Mouse (Mus musculus) forebrain, embryonic 13.5 days (tissue): Measurements from ENCODE around the gene Lnx1. TPM values are rescaled to one million over a fixed set of nuclear protein-coding genes. Genes with fewer than 3 reads are reported as not detected.

Experiments used
- ATAC-seq: fragments of 200-750 bp; cut with Nextera tagmentation; 2 replicates; pipeline ENCODE4 v1.8.0; 2017
- H3K27ac ChIP-seq: fragments of 300-500 bp; sonication (generic); 2 replicates; pipeline ENCODE4 v1.5.1; 2015; ENCODE audit warnings: inconsistent platforms, mild to moderate bottlenecking, moderate library complexity
- H3K27me3 ChIP-seq: fragments of 300-500 bp; sonication (generic); 2 replicates; pipeline ENCODE4 v1.6.1; 2015; ENCODE audit warnings: mild to moderate bottlenecking, inconsistent platforms
- H3K36me3 ChIP-seq: fragments of 300-500 bp; sonication (generic); 2 replicates; pipeline ENCODE4 v1.6.1; 2015; ENCODE audit warnings: mild to moderate bottlenecking, inconsistent platforms; ENCODE audit not compliant: poor library complexity, severe bottlenecking
- H3K4me1 ChIP-seq: fragments of 300-500 bp; sonication (generic); 2 replicates; pipeline ENCODE4 v1.6.1; 2015; ENCODE audit warnings: inconsistent platforms
- H3K4me2 ChIP-seq: fragments of 300-500 bp; sonication (generic); 2 replicates; pipeline ENCODE4 v1.6.1; 2015; ENCODE audit warnings: inconsistent platforms, mild to moderate bottlenecking, moderate library complexity
- H3K4me3 ChIP-seq: fragments of 300-500 bp; sonication (generic); 2 replicates; pipeline ENCODE4 v1.5.1; 2015; ENCODE audit warnings: mild to moderate bottlenecking, inconsistent platforms
- H3K9ac ChIP-seq: fragments of 300-500 bp; sonication (generic); 2 replicates; pipeline ENCODE4 v1.6.1; 2015; ENCODE audit warnings: mild to moderate bottlenecking, inconsistent platforms
- H3K9me3 ChIP-seq: fragments of 300-500 bp; sonication (generic); replicated peaks from 2 replicates; pipeline ENCODE4 v1.6.1; 2016; ENCODE audit warnings: inconsistent platforms
- WGBS: fragments of 180-500 bp; shearing (Covaris S2); methylation state at CpG from one replicate; pipeline ENCODE4 v1.1.7; 2015; 5-methylcytosine and 5-hydroxymethylcytosine counted together
- polyA plus RNA-seq: library from polyadenylated mRNA; unstranded; fragments of >200 nt; fragmentation: Nextera tagmentation; extraction: Ambion mirVana; gene quantifications from 2 replicates; pipeline ENCODE4 v1.2.1, GENCODE M21; 2015

Gene Lnx1
- polyA plus RNA-seq, 1 experiment from 2014 or later, result 0.97 TPM

DNA sequence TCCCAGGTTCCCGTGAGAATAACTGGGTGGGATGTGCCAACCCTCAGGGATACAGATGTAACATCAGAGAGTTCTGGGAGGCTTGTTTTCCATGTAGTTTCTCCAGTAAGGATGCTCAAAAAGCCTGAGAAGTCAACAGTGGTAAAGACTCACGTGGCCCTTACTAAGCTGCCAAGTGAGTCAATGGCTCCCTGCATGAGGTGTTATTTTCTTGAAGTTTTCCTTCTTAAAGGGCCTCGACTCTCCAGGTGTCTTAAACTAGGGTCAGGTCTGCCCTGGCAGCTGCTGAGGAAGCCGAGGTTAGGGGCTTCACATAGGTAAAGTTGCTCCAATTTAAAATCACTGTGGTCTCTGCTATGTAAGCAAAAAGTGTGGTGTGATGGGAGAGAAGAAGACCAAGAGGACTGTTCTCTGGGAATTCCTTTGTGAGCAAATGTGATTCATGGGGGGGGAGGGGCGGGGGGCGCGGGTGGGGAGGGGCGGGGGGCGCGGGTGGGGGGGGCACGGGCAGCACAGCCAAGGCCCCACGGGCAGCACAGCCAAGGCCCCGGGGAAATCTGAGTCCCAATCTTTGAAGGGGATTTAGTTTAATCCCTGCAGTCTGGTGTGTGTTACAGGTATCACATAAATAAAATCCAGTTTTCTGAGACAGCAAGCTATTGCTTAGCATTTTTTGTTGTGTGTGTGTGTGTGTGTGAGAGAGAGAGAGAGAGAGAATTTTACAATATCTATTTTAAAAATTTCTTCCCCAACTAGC is 84.7 kb downstream of the Lnx1 start:
- no peak overlapping the region for H3K9ac ChIP-seq
- no peaks in the 10 kb centered on the region for H3K27me3 ChIP-seq
- H3K36me3 ChIP-seq, result no peaks in the 10 kb centered on the region
- H3K4me3 ChIP-seq, result no peak overlapping the region
- H3K4me1 ChIP-seq, result 0 out of 2 replicates have a peak, but pooled peaks cover 9% of the 10 kb centered on the region
- no peaks in the 10 kb centered on the region for H3K9me3 ChIP-seq
- H3K4me2 ChIP-seq, result no peak overlapping the region
- ATAC-seq, result no peak
- no peak overlapping the region for H3K27ac ChIP-seq
- 76% methylated on average over 13 of the region's 13 CpGs for WGBS

GRCm38 (mm10) chr5:74613491-74614151 is 89.1 kb downstream of the Lnx1 start:
- no peak overlapping the region for H3K27ac ChIP-seq
- H3K27me3 ChIP-seq, result no peaks in the 10 kb centered on the region
- no peaks in the 10 kb centered on the region for H3K36me3 ChIP-seq
- H3K9ac ChIP-seq, result no peak overlapping the region
- H3K9me3 ChIP-seq, result no peaks in the 10 kb centered on the region
- H3K4me1 ChIP-seq, result 0 out of 2 replicates have a peak, but pooled peaks cover 9% of the 10 kb centered on the region
- H3K4me2 ChIP-seq, result no peak overlapping the region
- peak; percentile 70; the same call in 1 of the 2 replicates for ATAC-seq
- WGBS, result 70% methylated on average over 18 of the region's 18 CpGs
- H3K4me3 ChIP-seq, result no peak overlapping the region

DNA sequence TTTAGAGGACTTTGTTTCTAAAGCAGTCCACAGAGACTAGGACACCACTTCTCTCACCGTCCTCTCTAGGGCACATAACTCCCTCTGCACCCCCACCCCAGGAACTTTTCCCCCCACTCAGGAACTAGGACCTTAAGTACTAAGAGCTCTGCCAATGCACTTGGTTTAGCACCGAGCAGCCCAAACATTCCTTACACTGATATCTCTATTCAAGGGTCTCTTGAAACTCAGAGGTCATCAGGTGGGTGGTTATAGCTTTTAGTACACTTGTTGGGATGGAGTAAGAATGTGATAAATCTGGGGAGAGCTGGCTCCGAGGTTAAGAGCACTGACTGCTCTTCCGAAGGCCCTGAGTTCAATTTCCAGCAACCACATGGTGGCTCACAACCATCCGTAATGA is 90.0 kb downstream of the Lnx1 start:
- H3K4me1 ChIP-seq, result 0 out of 2 replicates have a peak, but pooled peaks cover 9% of the 10 kb centered on the region
- no peaks in the 10 kb centered on the region for H3K9me3 ChIP-seq
- H3K27me3 ChIP-seq, result no peaks in the 10 kb centered on the region
- H3K4me3 ChIP-seq, result no peak overlapping the region
- WGBS, result 94% methylated on average over 5 of the region's 5 CpGs
- no peak overlapping the region for H3K27ac ChIP-seq
- H3K4me2 ChIP-seq, result no peak overlapping the region
- no peak for ATAC-seq
- H3K36me3 ChIP-seq, result no peaks in the 10 kb centered on the region
- H3K9ac ChIP-seq, result no peak overlapping the region

DNA sequence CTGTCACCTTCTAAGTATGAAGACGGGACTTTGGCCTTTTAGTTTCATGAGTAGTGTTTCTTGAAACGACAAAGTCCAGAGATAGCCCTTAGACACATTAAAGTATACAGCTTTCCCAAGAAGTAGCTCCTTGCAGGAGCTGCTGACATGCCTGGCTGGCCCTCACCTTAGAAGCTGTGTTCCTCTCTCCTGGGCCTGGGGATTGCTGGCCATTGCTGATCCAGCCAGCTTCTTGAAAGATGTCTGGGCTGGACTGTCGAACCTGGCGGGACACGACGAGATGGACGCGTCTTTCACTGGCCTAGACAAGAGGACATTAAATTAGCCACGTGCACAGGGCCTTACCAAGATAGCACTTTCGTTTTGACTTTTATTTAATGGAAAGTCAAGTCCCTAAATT is 92.2 kb downstream of the Lnx1 start:
- H3K9ac ChIP-seq, result no peak overlapping the region
- no peaks in the 10 kb centered on the region for H3K36me3 ChIP-seq
- H3K4me1 ChIP-seq, result 0 out of 2 replicates have a peak, but pooled peaks cover 9% of the 10 kb centered on the region
- WGBS, result 91% methylated on average over 10 of the region's 10 CpGs
- no peak overlapping the region for H3K4me2 ChIP-seq
- H3K9me3 ChIP-seq, result no peaks in the 10 kb centered on the region
- H3K27ac ChIP-seq, result no peak overlapping the region
- no peaks in the 10 kb centered on the region for H3K27me3 ChIP-seq
- ATAC-seq, result no peak
- no peak overlapping the region for H3K4me3 ChIP-seq

DNA sequence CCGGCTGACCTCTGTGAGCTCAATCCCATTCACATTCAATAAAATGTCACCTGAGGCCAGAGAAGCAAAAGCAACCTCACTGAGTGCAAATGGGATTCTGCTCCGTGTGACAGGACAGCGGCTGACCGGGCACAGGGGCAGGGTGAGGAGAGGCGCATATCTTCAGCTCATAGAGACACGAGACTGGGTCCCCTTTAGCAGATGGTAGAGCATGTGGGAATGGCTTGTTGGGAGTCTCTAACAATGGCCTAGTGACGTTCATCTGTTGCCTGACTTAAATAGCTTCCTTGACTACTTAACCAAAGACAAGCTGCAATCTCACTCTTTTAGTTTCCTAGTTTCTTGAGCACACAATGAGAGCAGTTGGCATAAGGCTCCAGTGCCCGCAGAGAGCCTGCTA is 96.5 kb downstream of the Lnx1 start:
- H3K4me1 ChIP-seq, result no peaks in the 10 kb centered on the region
- ATAC-seq, result no peak
- H3K36me3 ChIP-seq, result no peaks in the 10 kb centered on the region
- WGBS, result 86% methylated on average over 8 of the region's 8 CpGs
- H3K4me2 ChIP-seq, result no peak overlapping the region
- no peaks in the 10 kb centered on the region for H3K27me3 ChIP-seq
- no peak overlapping the region for H3K27ac ChIP-seq
- no peak overlapping the region for H3K9ac ChIP-seq
- H3K9me3 ChIP-seq, result no peaks in the 10 kb centered on the region
- H3K4me3 ChIP-seq, result no peak overlapping the region

- Histone ChIP-seq H3K9me3 (no peaks in the 10 kb centered on the region), H3K9ac (no peak overlapping the region), H3K4me3 (no peak overlapping the region), H3K4me1 (no peaks in the 10 kb centered on the region), H3K4me2 (no peak overlapping the region), H3K36me3 (peaks cover 12% of the 10 kb centered on the region), H3K27me3 (no peaks in the 10 kb centered on the region), H3K27ac (no peak overlapping the region)
- 85% methylated on average over 4 of the region's 4 CpGs for WGBS
- ATAC-seq, result no peak
These were observed 99.4 kb downstream of the Lnx1 start for GRCm38 (mm10) chr5:74603306-74603705.

DNA sequence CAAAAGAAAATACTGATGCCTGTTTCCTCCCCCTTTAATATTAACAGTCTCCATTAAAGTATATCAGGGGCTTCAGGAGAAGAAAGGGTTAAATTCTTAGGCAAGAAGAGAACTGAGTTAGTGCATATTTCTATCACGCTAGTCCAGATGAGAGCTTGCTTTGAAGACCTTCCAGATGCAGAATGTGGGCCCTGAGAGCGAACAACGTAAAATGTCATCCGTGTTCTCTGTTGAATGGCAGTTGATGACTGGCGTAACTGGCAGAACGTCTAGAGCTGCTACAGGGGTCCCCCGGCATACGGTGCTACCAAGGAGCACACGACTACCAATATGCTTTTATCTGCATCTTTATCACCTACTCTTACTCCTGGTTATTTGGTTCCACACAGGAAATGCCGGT is 100.3 kb downstream of the Lnx1 start:
- Histone ChIP-seq H3K27ac (no peak overlapping the region), H3K4me3 (no peak overlapping the region), H3K27me3 (no peaks in the 10 kb centered on the region), H3K36me3 (peaks cover 18% of the 10 kb centered on the region), H3K9ac (no peak overlapping the region), H3K4me2 (no peak overlapping the region), H3K4me1 (no peaks in the 10 kb centered on the region), H3K9me3 (no peaks in the 10 kb centered on the region)
- 86% methylated on average over 10 of the region's 10 CpGs for WGBS
- no peak for ATAC-seq

- WGBS, result 88% methylated on average over 6 of the region's 6 CpGs
- Histone ChIP-seq H3K4me2 (no peak overlapping the region), H3K36me3 (peaks cover 21% of the 10 kb centered on the region), H3K4me1 (no peaks in the 10 kb centered on the region), H3K27me3 (no peaks in the 10 kb centered on the region), H3K4me3 (no peak overlapping the region), H3K9me3 (no peaks in the 10 kb centered on the region), H3K27ac (no peak overlapping the region), H3K9ac (no peak overlapping the region)
- no peak for ATAC-seq
These were observed 100.7 kb downstream of the Lnx1 start for GRCm38 (mm10) chr5:74601965-74602364.

DNA sequence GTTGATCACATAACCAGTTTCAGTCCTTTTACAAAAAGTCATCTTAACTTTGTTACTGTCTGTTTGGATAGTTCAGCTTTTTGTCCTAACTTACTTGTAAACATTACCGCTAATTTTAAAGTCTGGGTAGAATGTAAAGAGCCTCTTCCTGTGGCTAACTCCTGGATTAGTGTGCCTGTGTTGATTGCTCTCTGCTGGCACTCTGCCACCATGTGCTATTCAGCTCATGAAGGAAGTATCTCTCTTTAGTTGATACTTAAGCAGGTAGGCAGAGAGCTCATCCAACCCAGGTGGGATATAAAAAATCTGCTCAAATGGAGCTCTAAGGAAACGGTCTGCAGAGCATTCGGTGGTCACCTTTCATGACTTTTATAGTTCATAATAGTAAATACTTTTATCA is 101.5 kb downstream of the Lnx1 start:
- Histone ChIP-seq H3K9ac (no peak overlapping the region), H3K9me3 (no peaks in the 10 kb centered on the region), H3K4me2 (no peak overlapping the region), H3K4me1 (no peaks in the 10 kb centered on the region), H3K4me3 (no peak overlapping the region), H3K36me3 (peaks cover 28% of the 10 kb centered on the region), H3K27me3 (no peaks in the 10 kb centered on the region), H3K27ac (no peak overlapping the region)
- WGBS, result 90% methylated on average over 3 of the region's 3 CpGs
- no peak for ATAC-seq

DNA sequence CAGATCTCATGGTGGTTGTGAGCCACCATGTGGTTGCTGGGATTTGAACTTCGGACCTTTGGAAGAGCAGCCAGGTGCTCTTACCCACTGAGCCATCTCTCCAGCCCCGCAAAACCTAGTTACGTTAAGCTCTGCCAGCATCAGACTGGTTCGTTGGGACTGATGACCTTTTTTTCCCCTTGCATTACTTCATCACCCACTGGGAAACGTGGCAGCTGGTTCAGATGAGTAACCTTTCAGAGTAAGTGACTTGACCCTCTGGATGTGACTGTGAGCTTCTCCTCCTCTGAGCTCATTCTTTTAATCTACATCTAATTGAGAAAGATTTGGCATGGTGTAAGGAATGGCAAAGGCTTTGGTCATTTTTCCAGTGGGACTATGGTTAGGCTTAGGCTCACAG is 102.7 kb downstream of the Lnx1 start:
- WGBS, result 83% methylated on average over 5 of the region's 5 CpGs

GRCm38 (mm10) chr5:74593147-74593546 is 109.6 kb downstream of the Lnx1 start:
- H3K4me2 ChIP-seq, result no peak overlapping the region
- no peaks in the 10 kb centered on the region for H3K27me3 ChIP-seq
- ATAC-seq, result no peak
- H3K27ac ChIP-seq, result no peak overlapping the region
- peaks cover 79% of the 10 kb centered on the region for H3K36me3 ChIP-seq
- no peak overlapping the region for H3K4me3 ChIP-seq
- H3K9me3 ChIP-seq, result no peaks in the 10 kb centered on the region
- 87% methylated on average over 8 of the region's 8 CpGs for WGBS
- H3K9ac ChIP-seq, result no peak overlapping the region
- H3K4me1 ChIP-seq, result no peaks in the 10 kb centered on the region

More for the DNA sequence above, 102.7 kb downstream of the Lnx1 start:
- ATAC-seq, result no peak
- H3K27me3 ChIP-seq, result no peaks in the 10 kb centered on the region
- H3K9ac ChIP-seq, result no peak overlapping the region
- no peak overlapping the region for H3K4me2 ChIP-seq
- H3K36me3 ChIP-seq, result peaks cover 36% of the 10 kb centered on the region
- no peaks in the 10 kb centered on the region for H3K4me1 ChIP-seq
- no peak overlapping the region for H3K4me3 ChIP-seq
- no peaks in the 10 kb centered on the region for H3K9me3 ChIP-seq
- no peak overlapping the region for H3K27ac ChIP-seq

DNA sequence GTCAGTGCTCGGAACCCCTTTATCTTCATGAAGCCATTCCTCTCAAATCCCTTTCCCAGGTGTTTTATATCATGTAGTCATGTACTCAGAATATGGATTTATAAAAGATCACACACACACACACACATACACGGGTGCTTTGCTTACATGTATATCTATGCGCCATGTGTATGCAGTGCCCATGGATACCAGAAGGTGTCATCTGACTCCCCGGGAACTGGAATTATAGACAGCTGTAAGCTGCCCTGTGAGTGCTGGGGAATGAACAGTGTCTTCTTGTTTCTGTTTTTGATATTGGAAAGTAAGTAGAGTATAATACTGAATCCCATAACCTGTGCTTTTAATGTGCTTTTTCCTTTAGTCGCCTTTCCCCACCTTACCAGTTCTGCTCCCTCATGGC is 111.3 kb downstream of the Lnx1 start:
- ATAC-seq, result no peak
- Histone ChIP-seq H3K4me2 (no peak overlapping the region), H3K36me3 (peaks cover 75% of the 10 kb centered on the region), H3K27me3 (no peaks in the 10 kb centered on the region), H3K4me1 (no peaks in the 10 kb centered on the region), H3K27ac (no peak overlapping the region), H3K9me3 (no peaks in the 10 kb centered on the region), H3K9ac (no peak overlapping the region), H3K4me3 (no peak overlapping the region)
- WGBS, result 92% methylated on average over 5 of the region's 5 CpGs
